Mouse (Mus musculus) liver, embryonic 14.5 days (tissue): ENCODE measurements around the gene Ccdc187. TPM values are rescaled to one million over a fixed set of nuclear protein-coding genes. Genes with fewer than 3 reads are reported as not detected.

ENCODE experiments used
- ATAC-seq: fragments of 200-750 bp; cut with Nextera tagmentation; 2 replicates; pipeline ENCODE4 v1.8.0; 2017; ENCODE audit warnings: moderate number of reproducible peaks, mild to moderate bottlenecking, moderate library complexity; ENCODE audit not compliant: insufficient read depth
- DNase-seq, 3 experiments: peaks; one replicate each; pipeline ENCODE4 v3.0.0-alpha.2; 2012 to 2013; ENCODE audit warnings: low read depth in 3 of 3, low spot score in 3 of 3
- H3K27ac ChIP-seq: fragments of 300-500 bp; sonication (generic); 2 replicates; pipeline ENCODE4 v1.5.1; 2014; ENCODE audit warnings: moderate library complexity, mild to moderate bottlenecking, control low read depth, inconsistent platforms
- H3K27me3 ChIP-seq: fragments of 300-500 bp; sonication (generic); 2 replicates; pipeline ENCODE4 v1.6.1; 2014; ENCODE audit warnings: mild to moderate bottlenecking, low read length, moderate library complexity; ENCODE audit not compliant: control insufficient read depth, insufficient read depth
- H3K36me3 ChIP-seq: fragments of 300-500 bp; sonication (generic); replicated peaks from 2 replicates; pipeline ENCODE4 v1.6.1; 2014; ENCODE audit warnings: low read depth; ENCODE audit not compliant: control insufficient read depth, insufficient read depth
- H3K4me1 ChIP-seq, 2 experiments: fragments of 200-500 bp in 1 of 2; fragments of 300-500 bp in 1 of 2; sonication (generic) in 1 of 2; replicated peaks; 2 replicates each; pipeline ENCODE4 v1.6.1; 2012 to 2014; ENCODE audit warnings: antibody characterized with exemption in 1 of 2, inconsistent platforms in 1 of 2, low read length in 1 of 2; ENCODE audit not compliant: control insufficient read depth in 2 of 2, insufficient read depth in 2 of 2
- H3K4me2 ChIP-seq: fragments of 300-500 bp; sonication (generic); 2 replicates; pipeline ENCODE4 v1.6.1; 2014; ENCODE audit warnings: low read depth, mild to moderate bottlenecking, control low read depth, moderate library complexity
- H3K4me3 ChIP-seq, 2 experiments: fragments of 200-500 bp in 1 of 2; fragments of 300-500 bp in 1 of 2; sonication (generic) in 1 of 2; 2 replicates each; pipeline ENCODE4 v1.5.1; 2012 to 2014; ENCODE audit warnings: low read depth in 2 of 2, low read length in 2 of 2, mild to moderate bottlenecking in 2 of 2, control low read depth in 1 of 2, inconsistent platforms in 1 of 2, moderate library complexity in 1 of 2; ENCODE audit not compliant: insufficient read depth in 1 of 2
- H3K9ac ChIP-seq: fragments of 300-500 bp; sonication (generic); replicated peaks from 2 replicates; pipeline ENCODE4 v1.6.1; 2014; ENCODE audit warnings: mild to moderate bottlenecking, control low read depth, moderate library complexity
- H3K9me3 ChIP-seq: fragments of 300-500 bp; sonication (generic); 2 replicates; pipeline ENCODE4 v1.6.1; 2016; ENCODE audit warnings: low read length, mixed read lengths; ENCODE audit not compliant: control insufficient read depth
- CTCF ChIP-seq: IDR thresholded peaks from 2 replicates; pipeline ENCODE4 v1.5.1; 2016; ENCODE audit warnings: antibody characterized with exemption, low read depth, control low read depth
- EP300 ChIP-seq: IDR thresholded peaks from 2 replicates; pipeline ENCODE4 v1.6.1; 2016; ENCODE audit warnings: antibody characterized with exemption, low read depth
- WGBS: fragments of 180-500 bp; shearing (Covaris S2); extraction: QIAGEN DNeasy Blood & Tissue Kit; methylation state at CpG from one replicate; pipeline ENCODE4 v1.1.7; 2014; ENCODE audit not compliant: insufficient replicate concordance; 5-methylcytosine and 5-hydroxymethylcytosine counted together
- polyA plus RNA-seq, 2 experiments: library from polyadenylated mRNA; depleted of rRNA in 1 of 2; stranded (reverse) in 1 of 2; unstranded in 1 of 2; fragments of >200 nt; fragmentation: Nextera tagmentation in 1 of 2; extraction: Ambion mirVana in 1 of 2; gene quantifications; 2 replicates each; pipeline versions ENCODE4 v1.2.1 to v1.2.3; 2012 to 2014

The Ccdc187 gene
- polyA plus RNA-seq, 2 experiments: 0.06 TPM; not detected in 1

- H3K36me3 ChIP-seq: no peaks in the 10 kb centered on the region
- TF ChIP-seq EP300 (no peak), CTCF (no peak)
- peaks cover 0 to 7% of the 10 kb centered on the region in 2 experiments; a peak in 2 of 4 replicates for H3K4me1 ChIP-seq
- H3K4me3 ChIP-seq: no peak overlapping the region
- H3K4me2 ChIP-seq: no peak overlapping the region
- ATAC-seq (no peak), DNase-seq (no peak)
- no peak overlapping the region for H3K27ac ChIP-seq
- no peaks in the 10 kb centered on the region for H3K27me3 ChIP-seq
- no peaks in the 10 kb centered on the region for H3K9me3 ChIP-seq
- H3K9ac ChIP-seq: no peak overlapping the region
- WGBS: 76% methylated on average over 8 of the region's 13 CpGs
Observed at GRCm38 (mm10) chr2:26338302-26339203, 44.2 kb upstream of the Ccdc187 start.

DNA sequence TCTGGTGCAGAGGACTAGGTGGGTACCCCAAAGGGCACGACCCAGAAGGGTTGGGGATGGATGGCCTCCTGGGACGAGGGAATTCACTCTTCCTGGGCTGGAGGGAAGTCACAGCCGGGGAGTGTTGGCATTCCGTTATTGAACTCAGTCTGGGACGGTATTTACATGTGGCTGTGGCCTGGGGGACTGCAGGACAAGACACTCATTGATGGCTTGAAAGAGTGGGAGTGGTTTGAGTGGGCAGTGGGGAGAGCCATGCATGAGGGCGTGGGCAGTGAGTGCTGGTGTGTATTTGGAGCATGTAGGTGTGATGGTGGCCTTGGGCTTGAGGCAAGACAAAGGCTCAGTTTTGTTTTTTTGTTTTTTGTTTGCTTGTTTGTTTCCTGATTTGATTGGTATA, 36.3 kb upstream of the Ccdc187 start:
- no peak for TF ChIP-seq EP300
- no peak for TF ChIP-seq CTCF
- Histone ChIP-seq H3K27me3 (no peaks in the 10 kb centered on the region), H3K4me2 (no peak overlapping the region), H3K36me3 (no peaks in the 10 kb centered on the region), H3K4me3 (no peak overlapping the region), H3K9ac (no peak overlapping the region), H3K27ac (no peak overlapping the region), H3K9me3 (no peaks in the 10 kb centered on the region), H3K4me1 (no peaks in the 10 kb centered on the region)
- no peak for DNase-seq
- WGBS: 53% methylated on average over 6 of the region's 6 CpGs
- ATAC-seq: no peak

GRCm38 (mm10) chr2:26330056-26330468, 35.7 kb upstream of the Ccdc187 start:
- no peaks in the 10 kb centered on the region for H3K36me3 ChIP-seq
- H3K4me2 ChIP-seq: no peak overlapping the region
- H3K9me3 ChIP-seq: no peaks in the 10 kb centered on the region
- TF ChIP-seq CTCF (no peak), EP300 (no peak)
- no peak overlapping the region for H3K4me3 ChIP-seq
- no peak for DNase-seq
- 80% methylated on average over 4 of the region's 4 CpGs for WGBS
- no peak overlapping the region for H3K27ac ChIP-seq
- no peaks in the 10 kb centered on the region for H3K27me3 ChIP-seq
- no peak overlapping the region for H3K9ac ChIP-seq
- no peaks in the 10 kb centered on the region for H3K4me1 ChIP-seq
- no peak for ATAC-seq

DNA sequence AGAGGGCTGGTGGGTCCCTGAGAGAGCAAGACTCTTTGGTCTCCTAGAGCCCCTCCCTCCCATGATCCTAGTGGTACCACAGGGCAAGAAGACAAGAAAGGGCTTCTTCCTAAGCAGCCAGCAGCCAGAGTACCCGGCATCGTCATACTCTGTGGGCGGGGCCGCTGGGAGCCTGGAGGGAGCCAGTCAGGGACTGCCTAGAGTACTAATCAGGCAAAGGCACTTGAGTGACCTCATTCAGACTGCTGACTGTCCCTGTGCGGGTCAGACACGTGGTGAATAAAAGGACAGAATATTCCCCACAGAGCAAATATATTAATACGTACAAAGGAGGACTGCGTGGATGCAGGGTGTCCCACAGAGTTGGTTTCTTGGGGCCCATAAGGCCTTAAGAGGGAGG, 35.0 kb upstream of the Ccdc187 start:
- WGBS: 58% methylated on average over 8 of the region's 8 CpGs
- H3K4me3 ChIP-seq: no peak overlapping the region

GRCm38 (mm10) chr2:26327852-26328251, 33.5 kb upstream of the Ccdc187 start:
- 68% methylated on average over 4 of the region's 4 CpGs for WGBS
- no peaks in the 10 kb centered on the region for H3K9me3 ChIP-seq
- H3K27ac ChIP-seq: no peak overlapping the region
- H3K4me1 ChIP-seq: no peaks in the 10 kb centered on the region
- no peak overlapping the region for H3K9ac ChIP-seq
- H3K27me3 ChIP-seq: no peaks in the 10 kb centered on the region
- ATAC-seq: no peak
- H3K4me3 ChIP-seq: no peak overlapping the region
- TF ChIP-seq CTCF: no peak
- no peak for TF ChIP-seq EP300
- no peak overlapping the region for H3K4me2 ChIP-seq
- no peak for DNase-seq
- H3K36me3 ChIP-seq: no peaks in the 10 kb centered on the region

More for the DNA sequence above, 35.0 kb upstream of the Ccdc187 start:
- TF ChIP-seq EP300: no peak
- TF ChIP-seq CTCF: no peak
- H3K27me3 ChIP-seq: no peaks in the 10 kb centered on the region
- DNase-seq (no peak), ATAC-seq (peak; percentile 41; the same call in 1 of the 2 replicates)
- no peak overlapping the region for H3K27ac ChIP-seq
- H3K36me3 ChIP-seq: no peaks in the 10 kb centered on the region
- no peaks in the 10 kb centered on the region for H3K9me3 ChIP-seq
- H3K4me1 ChIP-seq: no peaks in the 10 kb centered on the region
- no peak overlapping the region for H3K4me2 ChIP-seq
- no peak overlapping the region for H3K9ac ChIP-seq
